Mouse (Mus musculus) testis, adult 2 months (tissue): ENCODE data around the gene Satb1.

Experiments
- CTCF ChIP-seq: fragments of 200-500 bp; IDR thresholded peaks from 2 replicates; pipeline ENCODE4 v1.5.1; 2012; ENCODE audit warnings: low read depth, mild to moderate bottlenecking, inconsistent platforms, low read length, moderate library complexity; ENCODE audit not compliant: control insufficient read depth, insufficient read depth, insufficient replicate concordance
- POLR2A ChIP-seq: fragments of 200-500 bp; IDR thresholded peaks from 2 replicates; pipeline ENCODE4 v1.6.1; 2012; ENCODE audit warnings: low read depth, mild to moderate bottlenecking, inconsistent platforms, low read length, moderate library complexity; ENCODE audit not compliant: control insufficient read depth

GRCm38 (mm10) chr17:51791226-51791625 is 41.9 kb downstream of the Satb1 start:
- TF ChIP-seq CTCF (no peak), POLR2A (no peak)
